Mouse (Mus musculus) intestine, postnatal 0 days (tissue): ENCODE data around the gene Spout1. TPM values are rescaled to one million over a fixed set of nuclear protein-coding genes. Genes with fewer than 3 reads are reported as not detected.
"Not testable (repeated sequence)": the region's sequence is repeated elsewhere in the genome, so short reads cannot be mapped to it uniquely, and the experiment has no call there.

Experiments used
- ATAC-seq: fragments of 200-750 bp; cut with Nextera tagmentation; 2 replicates; pipeline ENCODE4 v1.8.0; 2017; ENCODE audit warnings: mild to moderate bottlenecking, moderate TSS enrichment, moderate library complexity
- H3K27ac ChIP-seq: fragments of 300-500 bp; sonication (generic); 2 replicates; pipeline ENCODE4 v1.5.1; 2014; ENCODE audit warnings: mild to moderate bottlenecking, low read depth, low read length, moderate library complexity
- H3K27me3 ChIP-seq: fragments of 300-500 bp; sonication (generic); replicated peaks from 2 replicates; pipeline ENCODE4 v1.6.1; 2014; ENCODE audit warnings: low read length, mixed read lengths; ENCODE audit not compliant: control insufficient read depth, insufficient read depth
- H3K36me3 ChIP-seq: fragments of 300-500 bp; sonication (generic); 2 replicates; pipeline ENCODE4 v1.6.1; 2014; ENCODE audit warnings: mild to moderate bottlenecking, moderate library complexity; ENCODE audit not compliant: control insufficient read depth, insufficient read depth
- H3K4me1 ChIP-seq: fragments of 300-500 bp; sonication (generic); replicated peaks from 2 replicates; pipeline ENCODE4 v1.6.1; 2014; ENCODE audit warnings: antibody characterized with exemption, low read length, mixed read lengths; ENCODE audit not compliant: control insufficient read depth, insufficient read depth
- H3K4me2 ChIP-seq: fragments of 300-500 bp; sonication (generic); replicated peaks from 2 replicates; pipeline ENCODE4 v1.6.1; 2014; ENCODE audit warnings: low read depth, mild to moderate bottlenecking, moderate library complexity
- H3K4me3 ChIP-seq: fragments of 300-500 bp; sonication (generic); 2 replicates; pipeline ENCODE4 v1.5.1; 2014; ENCODE audit warnings: low read depth, low read length
- H3K9ac ChIP-seq: fragments of 300-500 bp; sonication (generic); 2 replicates; pipeline ENCODE4 v1.6.1; 2014; ENCODE audit warnings: mild to moderate bottlenecking, low read depth, low read length
- H3K9me3 ChIP-seq: fragments of 300-500 bp; sonication (generic); 2 replicates; pipeline ENCODE4 v1.6.1; 2016; ENCODE audit warnings: mixed run types; ENCODE audit not compliant: control insufficient read depth
- CTCF ChIP-seq: sonication (generic); IDR thresholded peaks from 2 replicates; pipeline ENCODE4 v1.5.1; 2016; ENCODE audit warnings: low read depth, mild to moderate bottlenecking, control low read depth, antibody characterized with exemption, moderate library complexity
- whole genome bisulfite sequencing: fragments of 180-500 bp; shearing (Covaris S2); extraction: QIAGEN DNeasy Blood & Tissue Kit; methylation state at CpG from one replicate; pipeline ENCODE4 v1.1.7; 2014; 5-methylcytosine and 5-hydroxymethylcytosine counted together
- polyA plus RNA-seq: library from polyadenylated mRNA; unstranded; fragments of >200 nt; fragmentation: Nextera tagmentation; extraction: Ambion mirVana; gene quantifications from 2 replicates; pipeline ENCODE4 v1.2.1, GENCODE M21; 2015

The Spout1 gene
- polyA plus RNA-seq, 1 experiment from 2014 or later, result 17.3 TPM

GRCm38 (mm10) chr2:30152616-30153015 lies 25.6 kb downstream of the Spout1 start:
- H3K36me3 ChIP-seq, result peaks cover 41% of the 10 kb centered on the region
- H3K4me3 ChIP-seq, result no peak overlapping the region
- no peaks in the 10 kb centered on the region for H3K9me3 ChIP-seq
- H3K9ac ChIP-seq, result no peak overlapping the region
- 65% methylated on average over 8 of the region's 8 CpGs for WGBS
- no peaks in the 10 kb centered on the region for H3K4me1 ChIP-seq
- no peak overlapping the region for H3K4me2 ChIP-seq
- no peak for TF ChIP-seq CTCF
- no peaks in the 10 kb centered on the region for H3K27me3 ChIP-seq
- no peak for ATAC-seq
- no peak overlapping the region for H3K27ac ChIP-seq

- no peak overlapping the region for H3K27ac ChIP-seq
- no peaks in the 10 kb centered on the region for H3K4me1 ChIP-seq
- no peaks in the 10 kb centered on the region for H3K9me3 ChIP-seq
- no peak for TF ChIP-seq CTCF
- H3K4me3 ChIP-seq, result no peak overlapping the region
- H3K9ac ChIP-seq, result no peak overlapping the region
- H3K27me3 ChIP-seq, result no peaks in the 10 kb centered on the region
- H3K4me2 ChIP-seq, result no peak overlapping the region
- WGBS, result 63% methylated on average over 11 of the region's 11 CpGs
- peaks cover 49% of the 10 kb centered on the region for H3K36me3 ChIP-seq
- ATAC-seq, result no peak
Measured at GRCm38 (mm10) chr2:30151840-30152239, 26.4 kb downstream of the Spout1 start.

- no peak overlapping the region for H3K4me3 ChIP-seq
- H3K9ac ChIP-seq, result no peak overlapping the region
- no peak for TF ChIP-seq CTCF
- no peaks in the 10 kb centered on the region for H3K9me3 ChIP-seq
- ATAC-seq, result no peak
- H3K27ac ChIP-seq, result no peak overlapping the region
- H3K4me2 ChIP-seq, result no peak overlapping the region
- 86% methylated on average over 4 of the region's 4 CpGs for WGBS
- H3K4me1 ChIP-seq, result no peaks in the 10 kb centered on the region
- no peaks in the 10 kb centered on the region for H3K27me3 ChIP-seq
- peaks cover 87% of the 10 kb centered on the region for H3K36me3 ChIP-seq
Measured at GRCm38 (mm10) chr2:30147466-30147865, 30.8 kb downstream of the Spout1 start.

- Histone ChIP-seq H3K4me2 (no peak overlapping the region), H3K4me3 (no peak overlapping the region), H3K9ac (no peak overlapping the region), H3K9me3 (no peaks in the 10 kb centered on the region), H3K27ac (no peak overlapping the region), H3K36me3 (peaks cover 90% of the 10 kb centered on the region), H3K27me3 (no peaks in the 10 kb centered on the region), H3K4me1 (no peaks in the 10 kb centered on the region)
- no peak for TF ChIP-seq CTCF
- WGBS, result 97% methylated on average over 4 of the region's 4 CpGs
- ATAC-seq, result no peak
Measured at GRCm38 (mm10) chr2:30144436-30144835, 33.8 kb downstream of the Spout1 start.

- peaks cover 66% of the 10 kb centered on the region for H3K36me3 ChIP-seq
- H3K4me1 ChIP-seq, H3K4me2 ChIP-seq, H3K27me3 ChIP-seq, H3K27ac ChIP-seq, ATAC-seq, H3K9ac ChIP-seq, H3K9me3 ChIP-seq, H3K4me3 ChIP-seq: not testable (repeated sequence)
- WGBS, result 93% methylated on average over 4 of the region's 4 CpGs
Measured at GRCm38 (mm10) chr2:30140021-30140420, 38.2 kb downstream of the Spout1 start.

- ATAC-seq, result no peak
- Histone ChIP-seq H3K9ac (no peak overlapping the region; the same call in 1 of the 2 replicates), H3K27me3 (no peaks in the 10 kb centered on the region), H3K27ac (no peak overlapping the region), H3K4me1 (no peaks in the 10 kb centered on the region), H3K4me2 (no peak overlapping the region), H3K4me3 (no peak overlapping the region), H3K9me3 (no peaks in the 10 kb centered on the region), H3K36me3 (peaks cover 32% of the 10 kb centered on the region)
- WGBS, result 61% methylated on average over 10 of the region's 10 CpGs
- no peak for TF ChIP-seq CTCF
Measured at GRCm38 (mm10) chr2:30136458-30136857, 41.8 kb downstream of the Spout1 start.
